Mouse (Mus musculus) spleen, adult 2 months (tissue): ENCODE results near the gene Pla2g1b.
"Not testable (repeated sequence)": the region's sequence is repeated elsewhere in the genome, so short reads cannot be mapped to it uniquely, and the experiment has no call there.

Experiments
- CTCF ChIP-seq: fragments of 200-500 bp; IDR thresholded peaks from 2 replicates; pipeline ENCODE4 v1.5.1; 2011; ENCODE audit warnings: mild to moderate bottlenecking, inconsistent platforms; ENCODE audit not compliant: insufficient read depth, insufficient read length, insufficient replicate concordance; ENCODE audit errors: extremely low read depth
- POLR2A ChIP-seq: fragments of 200-500 bp; IDR thresholded peaks from 2 replicates; pipeline ENCODE4 v1.6.1; 2011; ENCODE audit warnings: low read depth, low read length, inconsistent platforms

DNA sequence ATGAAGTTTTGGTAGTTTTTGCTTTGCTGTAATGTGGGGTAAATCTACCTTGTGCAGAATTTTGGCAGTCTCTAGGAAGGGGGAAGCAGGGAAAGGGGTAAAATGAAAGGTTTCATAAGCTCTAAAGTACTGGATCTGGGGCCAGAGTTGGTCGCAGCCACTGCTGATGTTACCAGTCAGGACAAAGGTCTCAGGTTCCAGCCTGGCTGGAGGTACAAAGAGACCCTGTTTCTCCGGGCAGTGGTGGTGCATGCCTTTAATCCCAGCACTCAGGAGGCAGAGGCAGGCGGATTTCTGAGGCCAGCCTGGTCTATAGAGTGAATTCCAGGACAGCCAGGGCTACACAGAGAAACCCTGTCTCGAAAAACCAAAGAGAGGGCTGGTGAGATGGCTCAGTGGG, 39.6 kb downstream of the Pla2g1b start:
- TF ChIP-seq POLR2A, CTCF: not testable (repeated sequence)
